Mouse (Mus musculus): ENCODE data around the gene Cela3a.

DNA sequence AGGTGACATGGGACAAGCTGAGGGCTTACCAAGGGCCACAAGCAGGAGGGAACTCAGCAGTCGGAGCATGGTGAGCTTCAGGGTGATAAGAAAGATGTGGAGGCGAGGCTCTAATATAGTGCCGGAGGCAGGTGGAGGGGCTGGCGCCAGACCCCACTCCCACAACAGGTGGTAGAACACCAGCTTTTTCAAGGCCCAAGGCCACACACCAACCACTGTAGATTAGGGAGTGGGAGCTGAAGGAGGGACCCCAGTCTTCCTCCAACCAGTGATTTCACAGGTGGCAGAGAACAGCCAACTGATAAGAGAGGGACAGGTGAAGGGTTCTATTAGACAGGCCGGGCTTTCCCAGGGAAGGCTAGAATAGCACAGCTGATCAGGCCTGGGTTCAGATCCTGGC, at the start of gene Cela3a:
- TF ChIP-seq CTCF (conservative IDR thresholded peaks at IDR 0.05; ENCODE audit: insufficient read depth, insufficient read length, low read depth, low read length) (no peak), POLR2A (IDR thresholded peaks at IDR 0.05; ENCODE audit: low read depth, low read length) (no peak)

All from kidney, adult 2 months (tissue).